Mouse (Mus musculus): ENCODE results near the gene Rnf145.

Gene Rnf145

DNA sequence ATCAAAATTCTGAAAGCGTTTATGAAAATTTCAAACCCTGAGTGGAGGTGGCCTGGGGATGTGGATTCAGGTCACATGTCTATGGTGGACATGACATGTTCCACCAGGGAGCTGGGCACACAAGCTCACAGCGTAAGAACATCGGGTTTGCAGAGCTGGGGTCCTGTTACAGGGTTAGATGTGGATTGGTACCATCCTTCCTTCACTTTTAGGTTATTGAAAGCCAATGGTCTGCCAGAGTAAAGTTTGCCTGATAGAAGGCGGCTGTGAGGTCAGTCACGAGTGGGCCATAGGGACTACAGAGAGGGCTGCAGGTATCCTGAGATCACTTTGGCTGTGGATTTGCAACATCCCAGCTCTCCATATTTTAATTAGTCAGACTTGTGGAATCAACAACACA is 54.0 kb downstream of the Rnf145 start:
- Histone ChIP-seq H3K9me3 (ENCODE audit: low read length) (0 out of 2 replicates have a peak, but pooled peaks cover 4% of the 10 kb centered on the region), H3K4me3 (replicated peaks; ENCODE audit: low read length) (no peak overlapping the region), H3K36me3 (ENCODE audit: insufficient read depth, low read length) (no peaks in the 10 kb centered on the region; the same call in 1 of the 2 replicates)

DNA sequence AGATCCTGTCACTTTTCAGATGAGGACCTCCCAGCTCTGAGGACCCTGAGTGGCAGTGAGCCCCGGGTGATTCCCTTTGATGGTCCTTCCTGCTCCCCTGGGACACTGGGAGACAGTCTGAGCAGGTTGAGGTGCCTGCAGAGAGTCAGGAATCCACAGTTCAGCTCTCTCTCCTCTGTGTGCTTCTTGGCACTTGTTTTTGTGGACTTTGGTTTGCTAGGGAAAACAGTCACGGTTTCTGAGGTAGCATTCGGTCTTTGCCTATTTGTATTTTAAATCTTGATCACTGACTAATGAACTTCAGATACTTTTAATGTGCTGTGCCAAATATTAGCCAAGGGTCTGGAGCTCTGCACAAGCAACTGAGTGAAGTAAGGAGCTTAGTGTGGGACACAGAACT is 54.6 kb downstream of the Rnf145 start:
- 0 out of 2 replicates have a peak, but pooled peaks cover 4% of the 10 kb centered on the region for H3K9me3 ChIP-seq (ENCODE audit: low read length)
- H3K36me3 ChIP-seq (ENCODE audit: insufficient read depth, low read length) = no peaks in the 10 kb centered on the region; the same call in 1 of the 2 replicates
- no peak overlapping the region for H3K4me3 ChIP-seq (replicated peaks; ENCODE audit: low read length)
- H3K4me1 ChIP-seq (replicated peaks; ENCODE audit: low read depth, low read length) = peaks cover 5% of the 10 kb centered on the region
- H3K27me3 ChIP-seq (ENCODE audit: insufficient read depth, low read length) = no peaks in the 10 kb centered on the region
- no peak for TF ChIP-seq NANOG (IDR thresholded peaks at IDR 0.05; ENCODE audit: borderline replicate concordance, low read length)
- TF ChIP-seq CTCF (conservative IDR thresholded peaks at IDR 0.05; ENCODE audit: low read length) = no peak
- no peak for TF ChIP-seq POU5F1 (IDR thresholded peaks at IDR 0.05; ENCODE audit: borderline replicate concordance, low read length)

More for the DNA sequence above, 54.0 kb downstream of the Rnf145 start:
- H3K4me1 ChIP-seq (replicated peaks; ENCODE audit: low read depth, low read length) = peaks cover 5% of the 10 kb centered on the region
- TF ChIP-seq NANOG (IDR thresholded peaks at IDR 0.05; ENCODE audit: borderline replicate concordance, low read length) (no peak), CTCF (conservative IDR thresholded peaks at IDR 0.05; ENCODE audit: low read length) (no peak), POU5F1 (IDR thresholded peaks at IDR 0.05; ENCODE audit: borderline replicate concordance, low read length) (no peak)
- H3K27me3 ChIP-seq (ENCODE audit: insufficient read depth, low read length) = no peaks in the 10 kb centered on the region

DNA sequence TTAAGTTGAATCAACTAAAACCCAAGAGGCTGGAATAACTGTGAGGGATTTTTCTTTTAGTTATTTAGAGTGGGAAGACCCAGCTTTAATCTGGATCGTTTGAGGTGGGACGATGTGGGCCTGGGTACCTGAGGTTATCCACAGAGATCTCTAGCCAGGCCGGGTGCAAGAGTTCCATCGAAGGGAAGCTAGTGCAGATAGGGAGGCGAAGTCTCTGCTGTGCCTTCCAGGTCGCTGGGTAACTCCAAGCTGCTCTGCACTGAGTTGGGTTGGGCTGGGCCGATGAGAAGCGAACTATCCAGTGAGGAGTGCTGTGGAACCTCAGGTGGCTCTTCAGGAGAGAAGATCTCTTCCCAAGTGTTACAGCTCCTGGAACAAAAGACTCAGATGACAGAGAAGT is 55.6 kb downstream of the Rnf145 start:
- Histone ChIP-seq H3K27me3 (ENCODE audit: insufficient read depth, low read length) (no peaks in the 10 kb centered on the region), H3K9me3 (ENCODE audit: low read length) (0 out of 2 replicates have a peak, but pooled peaks cover 3% of the 10 kb centered on the region), H3K4me1 (replicated peaks; ENCODE audit: low read depth, low read length) (peaks cover 5% of the 10 kb centered on the region), H3K36me3 (ENCODE audit: insufficient read depth, low read length) (no peaks in the 10 kb centered on the region; the same call in 1 of the 2 replicates), H3K4me3 (replicated peaks; ENCODE audit: low read length) (no peak overlapping the region)
- TF ChIP-seq POU5F1 (IDR thresholded peaks at IDR 0.05; ENCODE audit: borderline replicate concordance, low read length) (no peak), NANOG (IDR thresholded peaks at IDR 0.05; ENCODE audit: borderline replicate concordance, low read length) (no peak), CTCF (conservative IDR thresholded peaks at IDR 0.05; ENCODE audit: low read length) (no peak)

- Histone ChIP-seq H3K9me3 (ENCODE audit: low read length) (no peaks in the 10 kb centered on the region), H3K4me3 (replicated peaks; ENCODE audit: low read length) (no peak overlapping the region), H3K4me1 (replicated peaks; ENCODE audit: low read depth, low read length) (peaks cover 5% of the 10 kb centered on the region), H3K36me3 (ENCODE audit: insufficient read depth, low read length) (no peaks in the 10 kb centered on the region; the same call in 1 of the 2 replicates), H3K27me3 (ENCODE audit: insufficient read depth, low read length) (no peaks in the 10 kb centered on the region)
- TF ChIP-seq POU5F1 (IDR thresholded peaks at IDR 0.05; ENCODE audit: borderline replicate concordance, low read length) = no peak
- no peak for TF ChIP-seq NANOG (IDR thresholded peaks at IDR 0.05; ENCODE audit: borderline replicate concordance, low read length)
- TF ChIP-seq CTCF (conservative IDR thresholded peaks at IDR 0.05; ENCODE audit: low read length) = no peak
These were observed 56.1 kb downstream of the Rnf145 start for GRCm38 (mm10) chr11:44574820-44575219.

DNA sequence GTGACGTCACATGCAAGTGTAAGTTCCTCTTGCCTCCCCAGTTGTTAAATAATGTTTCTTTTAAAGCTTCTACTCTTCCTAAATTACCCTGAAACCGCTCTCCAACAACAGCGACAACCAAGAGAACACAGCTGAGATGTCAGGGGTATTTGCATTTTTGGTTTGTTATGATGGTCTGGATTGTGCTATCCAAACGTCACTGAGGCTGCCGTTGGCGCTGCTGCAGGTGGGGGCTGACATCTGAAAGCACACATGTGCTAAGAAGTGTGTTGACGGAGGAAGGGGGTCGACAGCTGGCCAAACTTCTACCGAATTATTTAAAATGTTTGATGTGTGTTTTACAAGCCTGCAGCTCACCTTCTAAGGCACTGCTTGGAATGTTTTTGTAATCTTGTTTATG is 59.1 kb downstream of the Rnf145 start:
- Histone ChIP-seq H3K9me3 (ENCODE audit: low read length) (no peaks in the 10 kb centered on the region), H3K4me1 (replicated peaks; ENCODE audit: low read depth, low read length) (no peaks in the 10 kb centered on the region), H3K36me3 (ENCODE audit: insufficient read depth, low read length) (no peaks in the 10 kb centered on the region), H3K27me3 (ENCODE audit: insufficient read depth, low read length) (no peaks in the 10 kb centered on the region), H3K4me3 (replicated peaks; ENCODE audit: low read length) (no peak overlapping the region)
- TF ChIP-seq CTCF (conservative IDR thresholded peaks at IDR 0.05; ENCODE audit: low read length) (no peak), NANOG (IDR thresholded peaks at IDR 0.05; ENCODE audit: borderline replicate concordance, low read length) (no peak), POU5F1 (IDR thresholded peaks at IDR 0.05; ENCODE audit: borderline replicate concordance, low read length) (no peak)

GRCm38 (mm10) chr11:44581277-44581683 is 62.5 kb downstream of the Rnf145 start:
- no peak overlapping the region for H3K4me3 ChIP-seq (replicated peaks; ENCODE audit: low read length)
- no peaks in the 10 kb centered on the region for H3K36me3 ChIP-seq (ENCODE audit: insufficient read depth, low read length)
- H3K9me3 ChIP-seq (ENCODE audit: low read length) = no peaks in the 10 kb centered on the region
- no peaks in the 10 kb centered on the region for H3K27me3 ChIP-seq (ENCODE audit: insufficient read depth, low read length)
- TF ChIP-seq NANOG (IDR thresholded peaks at IDR 0.05; ENCODE audit: borderline replicate concordance, low read length) (no peak), CTCF (conservative IDR thresholded peaks at IDR 0.05; ENCODE audit: low read length) (peak; percentile 30)
- no peaks in the 10 kb centered on the region for H3K4me1 ChIP-seq (replicated peaks; ENCODE audit: low read depth, low read length)

DNA sequence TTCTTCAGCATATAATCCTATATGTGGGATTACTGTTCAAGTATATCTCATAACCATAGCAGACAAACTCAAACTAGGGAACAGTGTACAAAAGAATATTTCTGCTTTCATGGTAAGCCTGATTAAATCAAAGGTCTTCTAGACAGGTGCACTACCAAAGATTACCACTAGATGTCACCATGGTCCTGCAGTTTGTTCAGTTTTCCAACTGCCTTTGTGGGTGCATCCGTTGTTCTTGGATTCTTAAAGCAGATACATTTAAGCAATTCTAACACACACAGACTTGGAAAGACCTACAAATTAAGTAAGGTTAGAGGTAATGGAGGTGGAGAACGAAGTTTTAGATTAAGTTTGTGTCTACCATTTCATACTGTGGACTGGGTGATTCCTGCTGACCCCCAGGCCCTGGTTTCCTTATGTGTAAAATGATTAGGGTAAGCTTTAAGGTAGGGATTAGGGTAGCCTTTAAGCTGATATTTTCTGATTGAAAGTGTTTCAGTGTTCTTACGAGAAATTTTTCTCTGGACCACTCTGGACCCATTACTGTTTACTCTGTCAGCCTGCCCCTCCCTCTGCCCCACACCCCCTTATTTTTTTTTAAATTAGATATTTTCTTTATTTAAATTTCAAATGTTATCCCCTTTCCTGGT is 67.4 kb downstream of the Rnf145 start:
- Histone ChIP-seq H3K36me3 (ENCODE audit: insufficient read depth, low read length) (no peaks in the 10 kb centered on the region), H3K9me3 (ENCODE audit: low read length) (no peaks in the 10 kb centered on the region), H3K4me3 (replicated peaks; ENCODE audit: low read length) (no peak overlapping the region), H3K27me3 (ENCODE audit: insufficient read depth, low read length) (no peaks in the 10 kb centered on the region), H3K4me1 (replicated peaks; ENCODE audit: low read depth, low read length) (no peaks in the 10 kb centered on the region)
- TF ChIP-seq NANOG (IDR thresholded peaks at IDR 0.05; ENCODE audit: borderline replicate concordance, low read length) (no peak), POU5F1 (IDR thresholded peaks at IDR 0.05; ENCODE audit: borderline replicate concordance, low read length) (no peak), CTCF (conservative IDR thresholded peaks at IDR 0.05; ENCODE audit: low read length) (peak; percentile 98)

DNA sequence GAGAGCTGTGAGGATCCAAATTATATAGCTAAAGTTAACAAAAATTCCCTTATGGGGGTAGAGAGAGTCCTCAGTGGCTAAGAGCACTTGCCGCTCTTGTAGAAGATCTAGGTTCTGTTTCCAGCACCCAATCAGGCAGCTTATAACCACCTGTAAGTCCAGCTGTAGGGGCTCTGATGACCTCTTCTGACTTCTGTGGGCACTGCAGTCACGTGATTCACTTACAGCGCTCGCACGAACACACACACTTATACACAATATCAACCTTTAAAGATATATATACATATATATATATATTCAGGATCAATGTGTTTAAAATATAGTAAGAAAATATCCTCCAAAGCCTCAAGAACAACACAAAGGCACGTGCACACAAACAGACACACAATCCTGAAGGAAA is 74.3 kb downstream of the Rnf145 start:
- Histone ChIP-seq H3K36me3 (ENCODE audit: insufficient read depth, low read length) (no peaks in the 10 kb centered on the region), H3K27me3 (ENCODE audit: insufficient read depth, low read length) (no peaks in the 10 kb centered on the region), H3K4me1 (replicated peaks; ENCODE audit: low read depth, low read length) (no peaks in the 10 kb centered on the region), H3K4me3 (replicated peaks; ENCODE audit: low read length) (no peak overlapping the region), H3K9me3 (ENCODE audit: low read length) (no peaks in the 10 kb centered on the region)
- TF ChIP-seq POU5F1 (IDR thresholded peaks at IDR 0.05; ENCODE audit: borderline replicate concordance, low read length) (no peak), CTCF (conservative IDR thresholded peaks at IDR 0.05; ENCODE audit: low read length) (peak; percentile 20; the same call in 1 of the 2 replicates), NANOG (IDR thresholded peaks at IDR 0.05; ENCODE audit: borderline replicate concordance, low read length) (no peak)

DNA sequence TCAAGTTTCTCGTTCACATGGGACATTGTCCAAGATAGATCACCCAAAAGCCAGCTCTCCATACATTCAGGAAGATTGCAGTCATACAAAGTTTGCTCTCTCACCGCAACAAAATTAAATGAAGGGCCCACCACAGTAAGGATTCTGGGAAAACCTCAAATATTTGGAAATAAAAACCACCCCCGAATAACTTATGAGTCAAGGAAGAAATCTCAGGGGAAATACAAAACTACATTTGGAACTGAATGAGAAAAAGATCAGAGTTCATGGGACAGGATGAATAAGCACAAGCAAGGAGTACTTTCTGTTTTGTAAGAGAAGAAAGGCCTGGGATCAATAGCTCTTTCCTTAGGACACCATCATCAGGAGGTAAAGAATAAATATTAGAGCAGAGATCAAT is 76.0 kb downstream of the Rnf145 start:
- no peaks in the 10 kb centered on the region for H3K36me3 ChIP-seq (ENCODE audit: insufficient read depth, low read length)
- TF ChIP-seq NANOG (IDR thresholded peaks at IDR 0.05; ENCODE audit: borderline replicate concordance, low read length) = no peak
- TF ChIP-seq POU5F1 (IDR thresholded peaks at IDR 0.05; ENCODE audit: borderline replicate concordance, low read length) = no peak
- TF ChIP-seq CTCF (conservative IDR thresholded peaks at IDR 0.05; ENCODE audit: low read length) = no peak
- H3K4me3 ChIP-seq (replicated peaks; ENCODE audit: low read length) = no peak overlapping the region
- H3K9me3 ChIP-seq (ENCODE audit: low read length) = no peaks in the 10 kb centered on the region
- no peaks in the 10 kb centered on the region for H3K27me3 ChIP-seq (ENCODE audit: insufficient read depth, low read length)
- no peaks in the 10 kb centered on the region for H3K4me1 ChIP-seq (replicated peaks; ENCODE audit: low read depth, low read length)

Measured in E14TG2a.4 (cell line).